Mouse (Mus musculus) spleen, adult 2 months (tissue): ENCODE data around the gene Stxbp6.

Experiments used
- CTCF ChIP-seq: fragments of 200-500 bp; IDR thresholded peaks from 2 replicates; pipeline ENCODE4 v1.5.1; 2011; ENCODE audit warnings: mild to moderate bottlenecking, inconsistent platforms; ENCODE audit not compliant: insufficient read depth, insufficient read length, insufficient replicate concordance; ENCODE audit errors: extremely low read depth
- POLR2A ChIP-seq: fragments of 200-500 bp; IDR thresholded peaks from 2 replicates; pipeline ENCODE4 v1.6.1; 2011; ENCODE audit warnings: low read depth, low read length, inconsistent platforms

DNA sequence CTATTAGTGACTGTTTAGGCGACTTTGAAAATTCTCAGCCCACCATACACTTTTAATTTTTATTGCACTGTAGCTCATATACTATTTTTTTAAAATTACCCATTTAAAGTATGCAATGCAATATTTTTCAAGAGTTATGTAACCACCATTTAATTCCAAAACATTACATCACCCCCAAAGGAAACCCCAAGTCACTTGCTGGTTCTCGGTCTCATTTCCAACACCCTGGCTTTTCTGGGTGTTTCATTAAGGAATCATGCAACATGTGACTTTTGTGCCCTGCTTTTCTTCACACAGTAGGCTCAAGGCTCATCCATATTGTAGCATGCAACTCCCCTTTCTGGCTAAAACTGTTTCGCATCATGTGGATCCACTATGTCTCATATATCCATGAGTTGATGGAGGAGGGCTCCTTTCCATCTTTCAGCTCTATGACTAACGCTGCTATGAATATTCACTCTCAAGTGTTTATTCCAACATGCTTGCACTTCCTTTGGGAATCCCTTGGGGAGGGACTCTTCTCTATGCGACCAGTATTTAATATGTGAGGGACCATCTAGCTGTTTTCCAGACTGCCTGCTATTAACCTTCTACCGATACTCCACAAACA lies 6.3 kb downstream of the Stxbp6 start:
- TF ChIP-seq POLR2A, result no peak
- TF ChIP-seq CTCF, result no peak
